Comparison of ENCODE assay signal across 10 mouse cellular contexts in the genomic region with DNA sequence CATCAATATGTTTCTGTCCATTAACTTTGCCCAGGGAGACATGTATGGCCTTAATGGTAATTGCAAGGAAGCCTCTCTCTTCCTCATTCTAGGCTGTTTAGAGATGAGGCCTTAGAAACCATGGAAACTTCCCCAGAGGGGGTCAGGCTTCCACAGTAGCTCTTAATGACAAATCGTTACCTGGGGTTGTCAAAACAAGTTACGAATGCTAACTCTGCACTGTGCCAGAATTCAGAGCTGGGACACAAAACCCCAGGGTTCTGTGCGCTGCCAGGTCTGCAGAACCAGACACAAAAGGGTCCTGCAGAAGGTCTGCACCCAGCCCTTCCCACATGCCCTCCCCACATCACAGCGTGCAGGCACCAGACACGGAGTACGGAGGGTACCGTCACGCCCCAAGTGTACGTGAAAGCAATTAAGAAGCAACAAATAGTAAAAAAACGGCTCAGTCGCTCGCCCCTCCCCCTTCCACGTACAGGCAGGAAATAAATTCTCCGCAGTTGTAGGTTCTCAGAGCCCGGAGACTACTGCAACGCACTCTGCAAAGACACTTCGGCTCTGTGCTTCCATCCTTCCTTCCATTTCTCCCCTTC.
A peak's percentile ranks its signal among the peaks of the same experiment; 100 is the strongest.
DNase-seq lines count a peak whose midpoint lies in the region; ATAC-seq and TF ChIP-seq lines count a peak whose summit lies in the region.
"Had no signal": no experiment of that assay in that cellular context is flagged by ENCODE, and none has a peak within 500 bp of the region (broad histone marks: within the 10 kb centered on the region; RNA-seq: fewer than 3 reads in every experiment).

No protein-coding gene starts in this region.

- H3K4me3 ChIP-seq in layer of hippocampus, adult 2 months = peak overlapping the region; percentile 19; the same call in 1 of the 2 replicates
- peak overlapping the region; percentile 14; the same call in 1 of the 2 replicates for H3K4me3 ChIP-seq in stomach, embryonic 15.5 days (replicated peaks)
- H3K4me3 ChIP-seq in liver, embryonic 11.5 days (ENCODE audit: low read depth, low read length) = no peak overlapping the region

- H3K36me3 ChIP-seq in stomach, embryonic 15.5 days = no peaks in the 10 kb centered on the region
- no peaks in the 10 kb centered on the region for H3K36me3 ChIP-seq in liver, embryonic 11.5 days (ENCODE audit: control insufficient read depth, insufficient read depth, low read length)

- ATAC-seq in stomach, embryonic 15.5 days (ENCODE audit: insufficient read depth, low FRiP score, low read depth) = no peak
- ATAC-seq in liver, embryonic 11.5 days (replicated peaks; ENCODE audit: low FRiP score) = no peak

- H3K27me3 ChIP-seq in stomach, embryonic 15.5 days (replicated peaks) = no peaks in the 10 kb centered on the region
- H3K27me3 ChIP-seq in liver, embryonic 11.5 days (replicated peaks; ENCODE audit: control insufficient read depth, insufficient read depth, low read length) = no peaks in the 10 kb centered on the region

- no peak for TF ChIP-seq CTCF in layer of hippocampus, adult 2 months (conservative IDR thresholded peaks at IDR 0.05)

- H3K9me3 ChIP-seq in stomach, embryonic 15.5 days = no peaks in the 10 kb centered on the region
- H3K9me3 ChIP-seq in liver, embryonic 11.5 days (ENCODE audit: control insufficient read depth, low read length) = no peaks in the 10 kb centered on the region

- peak overlapping the region; percentile 43 for H3K4me2 ChIP-seq in stomach, embryonic 15.5 days
- H3K4me2 ChIP-seq in liver, embryonic 11.5 days = no peak overlapping the region; the same call in 1 of the 2 replicates

- no peak overlapping the region for H3K27ac ChIP-seq in layer of hippocampus, adult 2 months
- no peak overlapping the region for H3K27ac ChIP-seq in stomach, embryonic 15.5 days
- H3K27ac ChIP-seq in liver, embryonic 11.5 days (ENCODE audit: low read depth, low read length) = no peak overlapping the region

- no peaks in the 10 kb centered on the region for H3K4me1 ChIP-seq in stomach, embryonic 15.5 days
- no peaks in the 10 kb centered on the region for H3K4me1 ChIP-seq in liver, embryonic 11.5 days (replicated peaks; ENCODE audit: control insufficient read depth, insufficient read depth, low read length)

- H3K9ac ChIP-seq in stomach, embryonic 15.5 days = no peak overlapping the region
- no peak overlapping the region for H3K9ac ChIP-seq in liver, embryonic 11.5 days (ENCODE audit: low read depth, low read length)

- 28% methylated on average over 17 of the region's 17 CpGs for WGBS in stomach, embryonic 15.5 days
- WGBS in liver, embryonic 11.5 days = 64% methylated on average over 17 of the region's 17 CpGs

- no peak for DNase-seq in layer of hippocampus, adult 2 months (ENCODE audit: low spot score in 2 of 2)
- DNase-seq in layer of hippocampus, adult 18-20 months (ENCODE audit: low spot score in 2 of 2) = no peak
- peak; percentile 42 for DNase-seq in forelimb bud, embryonic 11.5 days (ENCODE audit: low read depth, low spot score)
- DNase-seq in mesoderm, embryonic 11.5 days (ENCODE audit: low read depth, low spot score) = peak; percentile 46
- no peak for DNase-seq in adrenal gland, postnatal 36 days
- no peak for DNase-seq in liver, embryonic 11.5 days (ENCODE audit: low spot score)
- no peak for DNase-seq in thymus, postnatal 10 days (ENCODE audit: low spot score in 2 of 2)
- DNase-seq: lung, postnatal 36 days; right cerebral cortex, postnatal 14 days had no signal

Comparison
In these comparisons a context has a peak if more than half of its experiments do, and no peak if none do; other contexts are left out.
1. DNase-seq: peak in forelimb bud, embryonic 11.5 days (single experiment) and mesoderm, embryonic 11.5 days (single experiment); none in layer of hippocampus, adult 2 months (0 of 2), layer of hippocampus, adult 18-20 months (0 of 2), adrenal gland, postnatal 36 days (0 of 2), liver, embryonic 11.5 days (single experiment) and thymus, postnatal 10 days (0 of 2).